Mouse (Mus musculus) kidney, postnatal 0 days (tissue): Measurements from ENCODE around the gene Zar1. TPM values are rescaled to one million over a fixed set of nuclear protein-coding genes. Genes with fewer than 3 reads are reported as not detected.
"Not testable (repeated sequence)": the region's sequence is repeated elsewhere in the genome, so short reads cannot be mapped to it uniquely, and the experiment has no call there.

Source experiments
- ATAC-seq: fragments of 200-750 bp; cut with Nextera tagmentation; replicated peaks from 2 replicates; pipeline ENCODE4 v1.8.0; 2017; ENCODE audit warnings: low read depth, moderate number of reproducible peaks, moderate TSS enrichment, moderate library complexity; ENCODE audit not compliant: low FRiP score
- DNase-seq: peaks from one replicate; pipeline ENCODE4 v3.0.0-alpha.2; 2016; ENCODE audit warnings: low spot score
- H3K27ac ChIP-seq: fragments of 300-500 bp; sonication (generic); 2 replicates; pipeline ENCODE4 v1.5.1; 2014; ENCODE audit warnings: mild to moderate bottlenecking
- H3K27me3 ChIP-seq: fragments of 300-500 bp; sonication (generic); 2 replicates; pipeline ENCODE4 v1.6.1; 2014; ENCODE audit warnings: low read length, mixed read lengths; ENCODE audit not compliant: insufficient read depth
- H3K36me3 ChIP-seq: fragments of 300-500 bp; sonication (generic); 2 replicates; pipeline ENCODE4 v1.6.1; 2014; ENCODE audit warnings: low read length, mixed read lengths; ENCODE audit not compliant: insufficient read depth
- H3K4me1 ChIP-seq: fragments of 300-500 bp; sonication (generic); replicated peaks from 2 replicates; pipeline ENCODE4 v1.6.1; 2014; ENCODE audit warnings: antibody characterized with exemption, low read length, mixed read lengths; ENCODE audit not compliant: insufficient read depth
- H3K4me2 ChIP-seq: fragments of 300-500 bp; sonication (generic); 2 replicates; pipeline ENCODE4 v1.6.1; 2014; ENCODE audit warnings: mild to moderate bottlenecking, low read length, moderate library complexity, mixed read lengths
- H3K4me3 ChIP-seq: fragments of 300-500 bp; sonication (generic); replicated peaks from 2 replicates; pipeline ENCODE4 v1.5.1; 2014; ENCODE audit warnings: low read depth, low read length
- H3K9ac ChIP-seq: fragments of 300-500 bp; sonication (generic); 2 replicates; pipeline ENCODE4 v1.6.1; 2014; ENCODE audit warnings: low read depth, low read length
- H3K9me3 ChIP-seq: fragments of 300-500 bp; sonication (generic); replicated peaks from 2 replicates; pipeline ENCODE4 v1.6.1; 2016; ENCODE audit warnings: low read length, inconsistent platforms, mixed read lengths
- CTCF ChIP-seq: IDR thresholded peaks from 2 replicates; pipeline ENCODE4 v1.5.1; 2016; ENCODE audit warnings: antibody characterized with exemption, low read depth, mild to moderate bottlenecking, moderate library complexity
- WGBS: fragments of 180-500 bp; shearing (Covaris S2); extraction: QIAGEN DNeasy Blood & Tissue Kit; methylation state at CpG from one replicate; pipeline ENCODE4 v1.1.7; 2014; 5-methylcytosine and 5-hydroxymethylcytosine counted together
- polyA plus RNA-seq: library from polyadenylated mRNA; unstranded; fragments of >200 nt; fragmentation: Nextera tagmentation; extraction: Ambion mirVana; gene quantifications from 2 replicates; pipeline ENCODE4 v1.2.1, GENCODE M21; 2015

Zar1 gene
- 1.1 and 1.6 TPM in 2 replicates for polyA plus RNA-seq

- not testable (repeated sequence) for DNase-seq, H3K27ac ChIP-seq, H3K27me3 ChIP-seq, H3K4me1 ChIP-seq, H3K36me3 ChIP-seq, H3K9ac ChIP-seq, H3K9me3 ChIP-seq
- 9% methylated on average over 17 of the region's 21 CpGs for WGBS
- peak; percentile 25; the same call in 1 of the 2 replicates for ATAC-seq
- peak within 1 kb of the TSS; percentile 34 for H3K4me3 ChIP-seq
- H3K4me2 ChIP-seq: peak within 1 kb of the TSS; percentile 69
Measured at GRCm38 (mm10) chr5:72580970-72581332, at the start of gene Zar1. Gene Zar1 (minus strand): TSS chr5:72581254.

- no peaks in the 10 kb centered on the region for H3K9me3 ChIP-seq
- H3K4me2 ChIP-seq: no peak overlapping the region
- no peak for TF ChIP-seq CTCF
- no peak overlapping the region for H3K4me3 ChIP-seq
- DNase-seq: no peak
- no peaks in the 10 kb centered on the region for H3K36me3 ChIP-seq
- H3K27ac ChIP-seq: no peak overlapping the region
- H3K27me3 ChIP-seq: no peaks in the 10 kb centered on the region
- no peak overlapping the region for H3K9ac ChIP-seq
- H3K4me1 ChIP-seq: no peaks in the 10 kb centered on the region
- 89% methylated on average over 6 of the region's 6 CpGs for whole genome bisulfite sequencing
- ATAC-seq: no peak
Measured at GRCm38 (mm10) chr5:72630026-72630425, 49.0 kb upstream of the Zar1 start.

GRCm38 (mm10) chr5:72621022-72621421 lies 40.0 kb upstream of the Zar1 start:
- ATAC-seq (no peak), DNase-seq (no peak)
- no peaks in the 10 kb centered on the region for H3K9me3 ChIP-seq
- peak; percentile 13; the same call in 1 of the 2 replicates for TF ChIP-seq CTCF
- H3K4me3 ChIP-seq: no peak overlapping the region
- no peak overlapping the region for H3K27ac ChIP-seq
- H3K9ac ChIP-seq: no peak overlapping the region
- no peaks in the 10 kb centered on the region for H3K4me1 ChIP-seq
- no peak overlapping the region for H3K4me2 ChIP-seq
- no peaks in the 10 kb centered on the region for H3K27me3 ChIP-seq
- no peaks in the 10 kb centered on the region for H3K36me3 ChIP-seq
- WGBS: 80% methylated on average over 1 of the region's 1 CpGs

- no peak for TF ChIP-seq CTCF
- H3K36me3 ChIP-seq: no peaks in the 10 kb centered on the region
- H3K27ac ChIP-seq: no peak overlapping the region
- ATAC-seq (no peak), DNase-seq (no peak)
- 80% methylated on average over 4 of the region's 4 CpGs for WGBS
- H3K4me3 ChIP-seq: no peak overlapping the region
- no peaks in the 10 kb centered on the region for H3K4me1 ChIP-seq
- H3K4me2 ChIP-seq: no peak overlapping the region
- H3K9ac ChIP-seq: no peak overlapping the region
- H3K27me3 ChIP-seq: no peaks in the 10 kb centered on the region
- H3K9me3 ChIP-seq: no peaks in the 10 kb centered on the region
Measured at GRCm38 (mm10) chr5:72617413-72617812, 36.4 kb upstream of the Zar1 start.

GRCm38 (mm10) chr5:72603138-72603537 lies 22.1 kb upstream of the Zar1 start:
- Histone ChIP-seq H3K4me1 (no peaks in the 10 kb centered on the region), H3K27me3 (no peaks in the 10 kb centered on the region), H3K36me3 (no peaks in the 10 kb centered on the region), H3K4me3 (no peak overlapping the region), H3K4me2 (no peak overlapping the region), H3K9ac (no peak overlapping the region), H3K9me3 (no peaks in the 10 kb centered on the region), H3K27ac (no peak overlapping the region)
- no peak for TF ChIP-seq CTCF
- ATAC-seq (no peak), DNase-seq (no peak)
- WGBS: 79% methylated on average over 4 of the region's 4 CpGs

GRCm38 (mm10) chr5:72601006-72601405 lies 20.0 kb upstream of the Zar1 start:
- Histone ChIP-seq H3K4me1 (no peaks in the 10 kb centered on the region), H3K4me2 (no peak overlapping the region), H3K27ac (no peak overlapping the region), H3K9me3 (no peaks in the 10 kb centered on the region), H3K36me3 (no peaks in the 10 kb centered on the region), H3K4me3 (no peak overlapping the region), H3K9ac (no peak overlapping the region), H3K27me3 (no peaks in the 10 kb centered on the region)
- 7% methylated on average over 5 of the region's 5 CpGs for WGBS
- peak; percentile 69 for ATAC-seq
- TF ChIP-seq CTCF: peak; percentile 73
- DNase-seq: peak; percentile 68

GRCm38 (mm10) chr5:72587192-72587681 lies 6.2 kb upstream of the Zar1 start, which contains the start of gene Gm5868:
Gene Gm5868 (minus strand): TSS chr5:72587551.
- no peak for DNase-seq

GRCm38 (mm10) chr5:72586667-72587191 lies 5.7 kb upstream of the Zar1 start:
- ATAC-seq, H3K9me3 ChIP-seq, H3K9ac ChIP-seq, H3K27ac ChIP-seq, DNase-seq, H3K36me3 ChIP-seq, H3K4me1 ChIP-seq, H3K27me3 ChIP-seq: not testable (repeated sequence)
- H3K4me3 ChIP-seq: peak overlapping the region; percentile 33; the same call in 1 of the 2 replicates
- 40% methylated on average over 25 of the region's 25 CpGs for WGBS
- peak overlapping the region; percentile 63 for H3K4me2 ChIP-seq

More at GRCm38 (mm10) chr5:72587192-72587681, 6.2 kb upstream of the Zar1 start, which contains the start of gene Gm5868:
- Histone ChIP-seq H3K36me3 (no peaks in the 10 kb centered on the region), H3K4me1 (0 out of 2 replicates have a peak, but pooled peaks cover 2% of the 10 kb centered on the region), H3K9me3 (no peaks in the 10 kb centered on the region), H3K4me2 (peak within 1 kb of the TSS; percentile 63), H3K27me3 (no peaks in the 10 kb centered on the region), H3K4me3 (peak within 1 kb of the TSS; percentile 33), H3K27ac (no peak within 1 kb of the TSS), H3K9ac (no peak within 1 kb of the TSS)
- TF ChIP-seq CTCF: no peak
- WGBS: 2% methylated on average over 36 of the region's 38 CpGs
- peak; percentile 52; the same call in 1 of the 2 replicates for ATAC-seq
